Mouse (Mus musculus) MEL (cell line): ENCODE data around the gene Ece2. TPM values are rescaled to one million over a fixed set of nuclear protein-coding genes. Genes with fewer than 3 reads are reported as not detected.

Experiments
- DNase-seq: peaks from one replicate; pipeline ENCODE4 v3.0.0; 2011; ENCODE audit warnings: low read depth, low spot score
- H3K27ac ChIP-seq: 2 replicates; pipeline ENCODE4 v1.5.1; 2012; ENCODE audit warnings: low read depth, mild to moderate bottlenecking, control low read depth, low read length, moderate library complexity; ENCODE audit not compliant: control insufficient read depth
- H3K27me3 ChIP-seq, 2 experiments: fragments of 150-350 bp in 1 of 2; sonication (generic) in 1 of 2; 2 replicates each; pipeline ENCODE4 v1.6.1; 2012; ENCODE audit warnings: low read length in 2 of 2, mild to moderate bottlenecking in 2 of 2, improper control_type of control experiment in 1 of 2, moderate library complexity in 1 of 2; ENCODE audit not compliant: insufficient read depth in 2 of 2, control insufficient read depth in 1 of 2
- H3K36me3 ChIP-seq, 2 experiments: 2 replicates each; pipeline ENCODE4 v1.6.1; 2012 to 2014; ENCODE audit warnings: low read length in 2 of 2, improper control_type of control experiment in 1 of 2, inconsistent platforms in 1 of 2, mild to moderate bottlenecking in 1 of 2; ENCODE audit not compliant: insufficient read depth in 2 of 2, control insufficient read depth in 1 of 2
- H3K4me1 ChIP-seq, 2 experiments: fragments of 150-350 bp in 1 of 2; sonication (generic) in 1 of 2; 2 replicates each; pipeline ENCODE4 v1.6.1; 2012; ENCODE audit warnings: low read length in 2 of 2, improper control_type of control experiment in 1 of 2, mild to moderate bottlenecking in 1 of 2; ENCODE audit not compliant: insufficient read depth in 2 of 2, control insufficient read depth in 1 of 2
- H3K4me3 ChIP-seq, 2 experiments: fragments of 150-350 bp in 1 of 2; sonication (generic) in 1 of 2; 2 replicates each; pipeline ENCODE4 v1.5.1; 2012; ENCODE audit warnings: low read depth in 2 of 2, low read length in 2 of 2, mild to moderate bottlenecking in 2 of 2, moderate library complexity in 2 of 2, control low read depth in 1 of 2, improper control_type of control experiment in 1 of 2; ENCODE audit not compliant: control insufficient read depth in 1 of 2, insufficient read depth in 1 of 2
- H3K79me2 ChIP-seq: 2 replicates; pipeline ENCODE4 v1.6.1; 2012; ENCODE audit warnings: mild to moderate bottlenecking, low read length, moderate library complexity; ENCODE audit not compliant: control insufficient read depth, poor library complexity, insufficient read depth
- H3K9ac ChIP-seq: 2 replicates; pipeline ENCODE4 v1.6.1; 2012; ENCODE audit warnings: low read depth, mild to moderate bottlenecking, control low read depth, low read length, moderate library complexity; ENCODE audit not compliant: control insufficient read depth, poor library complexity, severe bottlenecking
- H3K9me3 ChIP-seq: fragments of 150-350 bp; sonication (generic); replicated peaks from 2 replicates; pipeline ENCODE4 v1.6.1; 2012; ENCODE audit warnings: mild to moderate bottlenecking, low read length, improper control_type of control experiment, moderate library complexity; ENCODE audit not compliant: insufficient read depth
- BHLHE40 ChIP-seq: IDR thresholded peaks from 2 replicates; pipeline ENCODE4 v1.6.1; 2012; ENCODE audit warnings: low read depth, mild to moderate bottlenecking, inconsistent platforms, low read length, improper control_type of control experiment, borderline replicate concordance
- CHD1 ChIP-seq: IDR thresholded peaks from 2 replicates; pipeline ENCODE4 v1.6.1; 2012; ENCODE audit warnings: low read depth, mild to moderate bottlenecking, inconsistent platforms, low read length, improper control_type of control experiment
- CHD2 ChIP-seq: IDR thresholded peaks from 2 replicates; pipeline ENCODE4 v1.6.1; 2011; ENCODE audit warnings: low read length, improper control_type of control experiment
- ELF1 ChIP-seq: IDR thresholded peaks from 2 replicates; pipeline ENCODE4 v1.6.1; 2014; ENCODE audit warnings: low read depth, mild to moderate bottlenecking, inconsistent platforms, low read length, improper control_type of control experiment, moderate library complexity
- EP300 ChIP-seq, 2 experiments: IDR thresholded peaks; 2 replicates each; pipeline ENCODE4 v1.6.1; 2011; ENCODE audit warnings: improper control_type of control experiment in 2 of 2, low read length in 2 of 2, low read depth in 1 of 2, mild to moderate bottlenecking in 1 of 2
- ETS1 ChIP-seq: IDR thresholded peaks from 2 replicates; pipeline ENCODE4 v1.6.1; 2012; ENCODE audit warnings: low read depth, mild to moderate bottlenecking, inconsistent platforms, low read length, improper control_type of control experiment, moderate library complexity
- GABPA ChIP-seq: IDR thresholded peaks from 2 replicates; pipeline ENCODE4 v1.6.1; 2012; ENCODE audit warnings: low read depth, mild to moderate bottlenecking, inconsistent platforms, low read length, improper control_type of control experiment, moderate library complexity
- GATA1 ChIP-seq: IDR thresholded peaks from 2 replicates; pipeline ENCODE4 v1.6.1; 2011; ENCODE audit warnings: low read depth, low read length, improper control_type of control experiment
- JUND ChIP-seq: IDR thresholded peaks from 2 replicates; pipeline ENCODE4 v1.6.1; 2011; ENCODE audit warnings: low read depth, mild to moderate bottlenecking, improper control_type of control experiment, low read length
- KAT2A ChIP-seq: conservative IDR thresholded peaks from 2 replicates; pipeline ENCODE4 v1.6.1; 2012; ENCODE audit warnings: low read depth, low read length, improper control_type of control experiment, inconsistent platforms
- MAZ ChIP-seq: IDR thresholded peaks from 2 replicates; pipeline ENCODE4 v1.6.1; 2012; ENCODE audit warnings: low read depth, mild to moderate bottlenecking, inconsistent platforms, low read length, improper control_type of control experiment
- MEF2A ChIP-seq: IDR thresholded peaks from 2 replicates; pipeline ENCODE4 v1.6.1; 2014; ENCODE audit warnings: low read depth, mild to moderate bottlenecking, inconsistent platforms, low read length, improper control_type of control experiment; ENCODE audit not compliant: poor library complexity, insufficient replicate concordance, severe bottlenecking; ENCODE audit errors: extremely low read depth
- MXI1 ChIP-seq: IDR thresholded peaks from 2 replicates; pipeline ENCODE4 v1.6.1; 2011; ENCODE audit warnings: mild to moderate bottlenecking, low read depth, low read length, improper control_type of control experiment
- POLR2AphosphoS2 ChIP-seq: IDR thresholded peaks from 2 replicates; pipeline ENCODE4 v1.6.1; 2011; ENCODE audit warnings: low read length, improper control_type of control experiment
- RCOR1 ChIP-seq: IDR thresholded peaks from 2 replicates; pipeline ENCODE4 v1.6.1; 2012; ENCODE audit warnings: low read depth, mild to moderate bottlenecking, inconsistent platforms, low read length, improper control_type of control experiment
- SIN3A ChIP-seq: IDR thresholded peaks from 2 replicates; pipeline ENCODE4 v1.6.1; 2012; ENCODE audit warnings: low read length, improper control_type of control experiment, inconsistent platforms
- TAL1 ChIP-seq: IDR thresholded peaks from 2 replicates; pipeline ENCODE4 v1.6.1; 2012; ENCODE audit warnings: mild to moderate bottlenecking, inconsistent platforms, low read length, moderate library complexity, mixed read lengths
- TCF12 ChIP-seq: IDR thresholded peaks from 2 replicates; pipeline ENCODE4 v1.6.1; 2014; ENCODE audit warnings: low read depth, mild to moderate bottlenecking, inconsistent platforms, low read length, improper control_type of control experiment, moderate library complexity
- UBTF ChIP-seq: IDR thresholded peaks from 2 replicates; pipeline ENCODE4 v1.6.1; 2012; ENCODE audit warnings: low read depth, mild to moderate bottlenecking, inconsistent platforms, low read length, improper control_type of control experiment, moderate library complexity, borderline replicate concordance; ENCODE audit not compliant: insufficient read depth
- ZC3H11A ChIP-seq: IDR thresholded peaks from 2 replicates; pipeline ENCODE4 v1.6.1; 2012; ENCODE audit warnings: low read depth, mild to moderate bottlenecking, inconsistent platforms, low read length, improper control_type of control experiment
- ZMIZ1 ChIP-seq: IDR thresholded peaks from 2 replicates; pipeline ENCODE4 v1.6.1; 2012; ENCODE audit warnings: low read depth, mild to moderate bottlenecking, inconsistent platforms, low read length, improper control_type of control experiment, moderate library complexity
- polyA plus RNA-seq, 2 experiments: library from polyadenylated mRNA; stranded (reverse) in 1 of 2; unstranded in 1 of 2; fragments of >175 nt in 1 of 2; fragments of >200 nt in 1 of 2; gene quantifications; 2 replicates each; pipeline versions ENCODE4 v1.2.1 to v1.2.4; 2012; ENCODE audit warnings: low replicate concordance in 2 of 2, low read depth in 1 of 2; ENCODE audit not compliant: insufficient read length in 2 of 2, insufficient read depth in 1 of 2, missing spikeins in 1 of 2
- total RNA-seq: library from RNA; depleted of rRNA; stranded (reverse); fragments of 300-350 nt; gene quantifications from 2 replicates; pipeline ENCODE4 v1.2.3, GENCODE M21; 2012

Gene Ece2
- total and polyA plus RNA-seq, 3 experiments = 4.9 to 7.4 TPM; not detected in 1

DNA sequence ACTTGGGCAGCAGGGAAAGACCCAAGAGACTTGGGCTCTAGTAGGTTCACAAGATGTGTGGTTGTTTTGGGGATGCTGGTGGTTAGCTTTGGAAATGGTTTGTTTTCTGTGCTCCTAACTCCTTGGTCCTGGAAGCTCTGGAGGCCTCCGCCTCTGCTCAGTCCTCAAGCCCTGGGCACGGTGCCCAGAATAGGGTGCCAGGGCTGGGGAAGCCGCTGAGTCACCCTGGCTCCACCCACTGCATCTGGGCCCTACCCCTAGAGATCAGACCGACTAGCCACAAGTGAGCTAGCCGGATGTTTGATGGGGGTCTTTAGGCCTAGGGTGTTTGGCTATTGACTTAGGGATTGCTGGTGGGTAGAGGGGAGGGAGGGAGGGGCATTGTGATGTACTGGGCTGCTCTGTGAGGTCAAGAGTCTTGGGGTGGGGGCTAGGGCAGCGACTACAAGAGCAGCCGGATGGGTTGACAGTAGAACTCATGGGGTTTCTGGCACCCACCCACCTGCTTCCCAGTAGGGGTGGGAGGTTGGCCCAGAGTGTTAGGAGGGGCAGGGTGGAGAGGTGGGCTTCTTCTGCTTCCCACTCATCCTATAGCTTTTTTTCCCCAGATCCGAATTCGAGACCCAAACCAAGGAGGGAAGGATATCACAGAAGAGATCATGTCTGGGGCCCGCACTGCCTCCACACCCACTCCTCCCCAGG lies 48.5 kb downstream of the Ece2 start:
- Histone ChIP-seq H3K9ac (0 out of 2 replicates have a peak overlapping the region, but pooled peaks have one; percentile 17), H3K27ac (peak overlapping the region; percentile 21; the same call in 1 of the 2 replicates), H3K27me3 (no peaks in the 10 kb centered on the region), H3K9me3 (no peaks in the 10 kb centered on the region), H3K4me1 (peaks cover 11 to 35% of the 10 kb centered on the region in 2 experiments), H3K36me3 (peaks cover 50 to 54% of the 10 kb centered on the region in 2 experiments), H3K79me2 (peaks cover 58% of the 10 kb centered on the region), H3K4me3 (no peak overlapping the region)
- peak; percentile 91 for DNase-seq
- no peak for TF ChIP-seq UBTF
- no peak for TF ChIP-seq TAL1
- TF ChIP-seq SIN3A = peak; percentile 47; the same call in 1 of the 2 replicates
- TF ChIP-seq MEF2A = no peak
- no peak for TF ChIP-seq ZMIZ1
- TF ChIP-seq JUND = no peak
- no peak for TF ChIP-seq RCOR1
- peak; percentile 38; the same call in 1 of the 2 replicates for TF ChIP-seq POLR2AphosphoS2
- TF ChIP-seq ELF1 = no peak
- peak; percentile 39; the same call in 1 of the 2 replicates for TF ChIP-seq ETS1
- no peak for TF ChIP-seq TCF12
- TF ChIP-seq ZC3H11A = no peak
- no peak for TF ChIP-seq KAT2A
- no peak for TF ChIP-seq GATA1
- TF ChIP-seq GABPA = 0 out of 2 replicates have a peak, but pooled peaks have one; percentile 14
- no peak for TF ChIP-seq BHLHE40
- no peak for TF ChIP-seq CHD2
- no peak for TF ChIP-seq MAZ
- TF ChIP-seq EP300 (IDR thresholded peaks at IDR 0.05; ENCODE audit: low read depth in 1 of 2, low read length in 2 of 2) = peak in 1 of 2 experiments; percentile 36; a peak in 1 of 4 replicates
- TF ChIP-seq MXI1 = no peak
- TF ChIP-seq CHD1 = no peak
